Mouse (Mus musculus): ENCODE data around the gene Stx6.

Gene Stx6

DNA sequence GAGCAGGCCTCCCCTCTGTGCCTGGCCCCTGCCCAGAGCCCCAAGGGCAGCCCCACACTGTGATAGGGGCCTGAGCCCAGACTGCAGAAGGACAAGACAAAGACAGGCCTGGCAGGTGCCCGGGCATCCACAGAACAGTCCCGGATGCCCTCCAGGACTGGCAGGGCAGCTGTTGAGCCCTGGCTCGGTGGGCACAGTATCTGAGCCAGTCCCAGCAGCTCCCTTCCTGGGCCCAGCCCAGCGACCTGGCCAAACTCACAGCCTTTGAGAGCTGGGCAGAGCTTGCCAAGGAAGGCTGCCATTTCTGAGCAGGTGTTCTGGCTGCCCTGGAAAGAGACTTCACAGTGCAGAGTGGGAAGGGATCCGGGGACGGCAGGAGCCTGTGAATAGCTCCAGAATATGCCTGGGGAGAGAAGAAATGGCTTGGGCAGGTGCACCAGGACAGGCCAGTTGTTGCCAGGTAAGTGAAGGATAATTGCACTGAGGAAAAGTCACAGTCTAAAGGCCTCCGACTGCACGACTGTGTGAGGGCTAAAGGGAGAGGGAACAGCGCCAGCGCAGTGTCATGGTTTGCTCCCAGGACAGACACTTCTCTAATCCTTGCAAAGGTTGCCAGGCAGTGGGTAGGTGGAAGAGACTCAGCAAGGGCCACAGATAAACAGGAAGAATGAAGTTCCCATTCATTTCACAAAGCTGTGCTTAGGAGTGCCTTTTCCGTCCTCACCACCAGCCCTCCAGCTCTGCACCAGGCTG lies 51.7 kb downstream of the Stx6 start:
- DNase-seq, result no peak

GRCm38 (mm10) chr1:155211017-155211416 lies 52.5 kb downstream of the Stx6 start:
- DNase-seq, result no peak

DNA sequence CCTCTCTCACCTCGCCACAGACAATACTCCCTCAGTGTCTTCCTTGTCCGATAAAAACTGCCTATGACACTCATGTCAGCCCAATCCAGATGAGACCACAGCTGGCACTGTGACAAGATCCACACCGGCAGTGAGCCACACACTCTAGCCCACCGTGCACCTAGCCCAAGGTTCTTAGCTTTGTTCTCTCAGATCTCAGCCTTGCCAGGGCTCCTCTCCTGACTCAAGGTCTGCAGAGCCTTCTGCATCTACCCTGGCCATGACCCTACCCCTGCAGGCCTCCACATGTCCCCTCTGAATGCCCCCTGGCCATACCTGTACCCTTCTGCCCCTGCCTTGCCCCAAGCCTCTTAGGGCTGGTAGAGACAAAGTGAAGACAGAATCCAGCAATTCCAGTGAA lies 53.6 kb downstream of the Stx6 start:
- DNase-seq, result no peak

DNA sequence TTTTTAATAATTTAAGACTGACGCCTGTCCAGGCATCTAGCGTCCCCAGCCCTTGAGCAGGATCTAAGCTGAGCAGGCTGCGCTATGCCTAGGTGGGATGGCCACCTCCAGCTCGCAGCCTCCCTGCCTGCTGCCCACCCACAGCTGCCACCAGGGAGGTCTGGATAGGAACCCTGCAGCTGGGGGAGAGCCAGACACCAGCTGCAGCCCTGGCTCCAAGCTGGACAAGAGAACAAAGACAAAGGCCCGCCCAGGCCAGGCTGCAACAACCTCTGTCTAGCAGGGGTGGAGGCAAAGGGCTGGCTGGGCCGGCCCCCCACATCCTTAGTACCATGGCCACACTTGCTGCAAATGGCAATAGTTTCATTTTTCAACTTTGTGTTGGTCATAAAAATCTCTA lies 54.0 kb downstream of the Stx6 start:
- DNase-seq, result peak; percentile 75

GRCm38 (mm10) chr1:155212936-155213774 lies 54.6 kb downstream of the Stx6 start:
- DNase-seq, result peak; percentile 60

DNA sequence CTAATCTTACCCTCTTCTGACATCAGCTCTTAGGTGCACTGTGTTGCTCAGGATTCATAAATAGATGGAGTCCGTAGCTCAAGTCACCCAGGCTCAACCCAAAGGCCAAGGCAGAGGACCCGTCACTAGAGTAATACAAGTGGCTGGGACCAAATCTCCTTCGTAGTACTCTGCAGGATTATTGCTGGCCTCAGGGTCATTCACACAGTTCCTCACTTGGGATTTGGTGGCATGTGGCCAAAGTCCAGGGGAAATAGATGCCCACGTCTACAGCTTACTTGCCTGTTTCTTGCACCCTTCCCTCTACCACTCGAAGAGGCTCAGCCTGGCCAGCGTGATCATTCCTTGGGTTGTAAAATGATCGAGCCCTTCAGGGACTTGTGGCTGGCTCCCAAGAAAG lies 55.4 kb downstream of the Stx6 start:
- no peak for DNase-seq

- peak; percentile 89 for DNase-seq
These were observed 56.7 kb downstream of the Stx6 start for GRCm38 (mm10) chr1:155215066-155215764.

DNA sequence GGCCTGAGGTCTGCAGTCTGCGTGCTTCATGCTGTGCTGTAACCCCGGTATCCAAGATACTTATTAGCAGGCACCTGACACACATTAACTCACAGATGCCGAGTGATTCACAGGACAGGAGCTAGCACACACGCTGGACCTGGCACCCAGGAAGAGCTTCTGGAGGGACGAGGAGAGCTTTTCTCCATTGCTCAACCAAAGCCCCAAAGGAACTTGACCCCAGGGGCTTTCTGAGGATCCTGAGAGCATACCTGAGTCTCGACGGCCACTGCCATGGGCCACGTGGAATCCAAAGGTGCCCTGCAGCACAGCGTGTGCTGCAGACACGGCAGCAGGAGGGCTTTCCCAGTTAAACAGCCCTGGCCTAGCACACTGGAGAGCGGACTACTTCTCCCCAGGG lies 57.8 kb downstream of the Stx6 start:
- no peak for DNase-seq

DNA sequence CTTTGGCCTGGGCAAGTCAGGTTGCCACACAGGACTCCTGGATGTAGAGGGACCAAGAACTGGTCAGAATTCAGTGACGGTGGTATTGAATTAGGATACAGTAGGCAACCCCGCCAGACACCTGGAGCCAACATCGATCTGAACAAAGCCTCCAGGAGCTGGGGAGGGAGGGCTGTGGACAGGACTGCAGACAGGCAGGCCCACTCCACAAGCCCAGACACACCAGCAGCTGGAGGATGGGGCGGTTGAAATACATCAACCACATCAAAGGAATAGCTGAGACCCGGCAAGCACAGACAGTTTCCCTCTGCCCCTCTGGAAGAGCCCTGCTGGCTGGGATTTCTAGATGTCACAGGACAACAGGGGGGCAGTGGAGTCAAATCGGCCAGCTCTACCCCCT lies 58.3 kb downstream of the Stx6 start:
- no peak for DNase-seq

DNA sequence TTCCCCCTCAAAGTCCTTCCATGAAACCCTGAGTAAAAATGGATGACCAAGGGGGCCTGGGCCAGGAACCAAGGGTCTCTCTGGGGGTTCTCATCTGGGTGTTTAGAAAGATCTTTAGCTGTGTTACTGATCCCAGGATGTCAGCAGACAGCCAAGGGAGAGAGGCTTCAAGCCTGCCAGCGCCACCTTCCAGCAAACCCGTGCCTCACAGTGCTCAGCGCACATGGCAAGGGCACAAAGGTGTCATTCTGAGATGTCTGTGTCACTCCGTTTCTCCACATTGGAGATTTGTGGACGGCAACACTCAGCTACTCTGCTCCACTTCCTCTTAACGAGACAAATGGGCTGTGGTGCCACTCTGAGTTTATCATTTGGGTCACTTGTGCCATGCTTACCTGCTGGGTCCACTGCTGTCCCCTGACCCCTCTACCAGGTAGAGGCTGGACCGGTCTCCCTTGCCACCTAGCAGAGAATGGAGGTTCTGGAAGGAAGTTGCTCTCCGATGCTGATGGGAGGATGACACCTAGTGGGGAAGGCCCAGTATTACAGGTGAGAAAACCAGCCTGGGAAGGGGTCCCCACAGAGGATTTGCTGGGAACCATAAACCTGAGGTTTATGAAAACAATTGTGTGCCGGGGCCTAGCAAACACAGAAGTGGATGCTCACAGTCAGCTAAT lies 59.5 kb downstream of the Stx6 start:
- no peak for DNase-seq

- no peak for DNase-seq
These were observed 60.4 kb downstream of the Stx6 start for GRCm38 (mm10) chr1:155218924-155219323.

DNA sequence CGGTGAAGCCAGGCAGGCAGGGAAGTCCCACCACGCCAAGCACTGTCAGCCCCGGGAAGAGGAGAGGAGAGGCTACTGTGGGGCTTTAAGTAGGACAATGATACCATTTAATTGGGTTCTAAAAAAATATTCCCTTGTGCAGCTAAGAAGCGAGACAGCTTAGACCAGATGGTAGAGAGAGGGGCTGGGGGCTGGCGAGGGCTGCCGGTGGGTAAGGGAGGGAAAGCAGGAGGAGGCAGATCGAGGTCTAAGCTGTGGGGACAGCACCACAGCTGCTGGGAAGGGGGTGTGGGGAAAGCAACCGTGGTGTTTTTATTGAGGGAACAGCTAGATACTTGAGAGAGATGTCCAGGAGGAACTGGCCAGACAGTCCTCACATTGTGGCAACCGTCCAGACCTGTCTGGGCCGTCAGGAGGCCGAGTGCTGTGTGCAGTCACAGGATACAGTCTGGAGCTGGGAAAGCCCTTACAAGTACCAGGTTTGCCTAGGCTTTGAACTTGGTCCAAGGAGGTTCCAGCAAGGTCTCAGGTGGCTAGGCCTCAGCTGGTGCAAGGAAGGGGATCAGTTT lies 63.7 kb downstream of the Stx6 start:
- DNase-seq, result no peak

DNA sequence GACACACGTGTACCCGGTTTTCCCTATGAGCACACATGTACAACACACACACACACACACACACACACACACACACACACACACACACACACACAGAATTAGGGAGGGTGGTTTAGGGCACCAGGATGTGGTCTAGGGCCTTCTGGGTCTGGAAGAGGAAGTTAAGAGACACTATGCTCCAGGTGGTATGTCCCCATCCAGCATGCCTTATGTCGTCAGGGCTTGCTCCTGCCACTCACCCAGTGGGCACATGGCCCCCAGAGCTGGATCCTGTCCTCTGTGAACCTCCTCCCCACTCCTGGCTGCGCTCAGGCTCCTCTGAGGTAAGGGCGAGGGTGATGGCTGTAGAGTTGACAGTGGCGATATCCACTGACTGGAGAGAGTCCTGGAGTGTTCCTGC lies 64.5 kb downstream of the Stx6 start:
- DNase-seq, result no peak

DNA sequence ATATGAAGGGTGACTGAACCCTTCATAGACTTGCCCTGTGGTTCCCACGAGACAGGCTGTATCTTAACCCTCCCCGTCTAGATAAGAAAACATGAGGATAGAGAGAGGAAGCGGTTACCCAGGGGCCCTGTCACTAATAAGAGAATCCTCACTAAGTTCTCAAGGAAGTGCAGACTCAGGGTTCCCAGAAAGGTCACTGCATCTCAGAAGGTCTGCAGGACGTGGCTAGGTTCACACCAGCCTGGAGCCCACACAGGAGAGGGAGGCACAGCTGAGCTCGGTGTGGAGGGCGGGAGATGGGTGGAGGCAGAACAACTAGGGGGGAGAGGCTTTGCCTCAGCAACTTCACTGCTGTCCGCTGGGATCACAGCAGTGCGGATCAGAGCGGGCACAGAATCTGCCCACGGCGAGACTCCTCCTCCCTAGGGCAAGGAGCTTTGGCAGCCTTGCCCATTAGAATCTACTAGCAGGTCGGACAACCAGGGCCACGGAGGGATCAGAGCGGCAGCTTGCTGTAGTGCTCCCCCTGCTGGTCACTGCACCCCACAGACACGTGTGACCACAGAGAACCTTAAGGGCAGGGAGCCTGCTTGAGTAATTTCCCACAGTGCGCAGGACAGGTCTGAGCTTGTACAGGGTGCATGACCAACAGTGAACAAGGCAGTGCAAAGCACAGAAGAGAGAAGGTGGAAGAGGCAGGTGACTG lies 65.5 kb downstream of the Stx6 start:
- peak; percentile 70 for DNase-seq

DNA sequence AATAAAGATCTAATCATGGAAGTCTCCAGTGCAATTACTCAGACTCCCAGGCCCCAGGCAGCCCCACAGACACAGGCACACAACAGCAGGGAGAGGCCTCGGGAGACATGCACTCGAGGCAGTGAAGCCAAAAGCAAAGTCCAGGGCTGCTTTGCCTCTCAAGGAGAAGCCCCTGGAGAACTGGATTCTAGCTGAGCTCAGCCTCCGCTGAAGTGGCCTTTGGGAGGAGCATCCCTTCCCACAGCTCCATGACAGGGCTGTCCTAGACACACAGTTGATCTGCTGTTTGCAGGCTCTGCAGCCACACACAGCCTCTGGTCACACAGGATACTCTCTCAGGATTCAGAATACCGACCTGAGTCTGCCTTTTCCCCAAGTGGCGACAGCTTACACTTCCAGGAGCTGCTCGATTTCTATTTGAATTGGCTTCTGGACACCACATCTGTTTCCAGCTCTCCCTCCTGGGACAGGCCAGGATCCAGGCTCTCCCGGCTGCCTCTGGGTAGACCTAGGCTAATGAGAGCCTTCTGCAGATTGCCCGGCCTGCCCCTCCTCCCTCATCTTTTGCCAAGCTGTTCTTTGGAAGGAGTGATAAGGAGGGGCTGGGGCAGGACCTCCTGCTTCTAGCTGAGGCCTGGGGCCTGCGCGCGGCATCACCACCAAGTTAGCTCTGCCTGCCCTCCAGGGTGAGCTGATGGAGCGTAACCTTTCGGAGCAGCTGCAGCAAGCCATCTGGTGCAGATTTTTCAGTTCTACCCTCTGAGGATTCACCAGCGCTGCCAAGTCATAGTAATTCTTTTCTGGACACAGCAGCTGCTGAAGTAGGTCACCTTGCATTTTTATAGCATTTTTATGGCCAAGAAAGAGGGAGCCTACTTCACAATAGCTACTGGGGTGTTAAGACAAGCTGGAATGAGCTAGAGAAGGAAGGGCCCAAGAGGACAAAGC lies 71.2 kb downstream of the Stx6 start:
- DNase-seq, result no peak

DNA sequence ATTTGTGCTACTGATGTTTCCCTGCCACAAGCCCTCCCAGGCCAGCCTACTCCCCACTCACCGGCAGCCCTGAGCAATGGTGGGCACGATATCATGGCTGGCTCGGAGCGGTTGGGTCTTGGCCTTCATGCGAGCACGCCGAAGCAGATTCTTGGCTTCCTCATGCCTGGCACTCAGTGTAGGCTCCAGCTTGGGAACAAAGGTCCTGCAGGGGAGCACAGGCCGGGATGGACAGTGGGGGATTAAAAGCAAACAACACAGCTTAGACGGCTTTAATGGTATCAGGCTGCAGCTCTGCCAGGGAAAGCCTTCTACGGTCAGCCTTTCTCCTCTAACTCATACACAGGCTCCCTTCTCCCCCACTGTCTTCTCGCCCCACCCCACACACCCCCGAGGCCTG lies 73.9 kb downstream of the Stx6 start:
- no peak for DNase-seq

- DNase-seq, result no peak
These were observed 74.3 kb downstream of the Stx6 start for GRCm38 (mm10) chr1:155232786-155233185.

- DNase-seq, result no peak
These were observed 74.9 kb downstream of the Stx6 start for GRCm38 (mm10) chr1:155233378-155233777.

GRCm38 (mm10) chr1:155233931-155234607 lies 75.6 kb downstream of the Stx6 start:
- peak; percentile 72 for DNase-seq

GRCm38 (mm10) chr1:155235641-155236040 lies 77.1 kb downstream of the Stx6 start:
- peak; percentile 2 for DNase-seq
